Mouse (Mus musculus) thymus, adult 2 months (tissue): ENCODE measurements around the gene Doc2a. TPM values are rescaled to one million over a fixed set of nuclear protein-coding genes. Genes with fewer than 3 reads are reported as not detected.
A peak's percentile ranks its signal among the peaks of the same experiment; 100 is the strongest.

Source experiments
- DNase-seq: peaks from one replicate; pipeline ENCODE4 v3.0.0; 2021
- H3K27ac ChIP-seq: fragments of 200-500 bp; 2 replicates; pipeline ENCODE4 v1.5.1; 2012; ENCODE audit warnings: low read length, control low read depth; ENCODE audit not compliant: control insufficient read depth, insufficient read depth
- H3K27me3 ChIP-seq: fragments of 200-500 bp; 2 replicates; pipeline ENCODE4 v1.6.1; 2012; ENCODE audit warnings: mild to moderate bottlenecking, low read length, moderate library complexity, mixed read lengths; ENCODE audit not compliant: control insufficient read depth, insufficient read depth
- H3K36me3 ChIP-seq: fragments of 200-500 bp; 2 replicates; pipeline ENCODE4 v1.6.1; 2012; ENCODE audit warnings: mild to moderate bottlenecking, low read length, moderate library complexity; ENCODE audit not compliant: control insufficient read depth, insufficient read depth
- H3K4me1 ChIP-seq: fragments of 200-500 bp; replicated peaks from 2 replicates; pipeline ENCODE4 v1.6.1; 2012; ENCODE audit warnings: low read length; ENCODE audit not compliant: control insufficient read depth, insufficient read depth
- H3K4me3 ChIP-seq: fragments of 200-500 bp; 2 replicates; pipeline ENCODE4 v1.5.1; 2012; ENCODE audit warnings: mild to moderate bottlenecking, low read length, control low read depth, moderate library complexity; ENCODE audit not compliant: control insufficient read depth, insufficient read depth
- CTCF ChIP-seq: fragments of 200-500 bp; IDR thresholded peaks from 2 replicates; pipeline ENCODE4 v1.5.1; 2012; ENCODE audit warnings: mild to moderate bottlenecking, control low read depth, low read length, moderate library complexity, borderline replicate concordance; ENCODE audit not compliant: control insufficient read depth, poor library complexity, insufficient read depth; ENCODE audit errors: extremely low read depth
- POLR2A ChIP-seq: fragments of 200-500 bp; IDR thresholded peaks from 2 replicates; pipeline ENCODE4 v1.6.1; 2012; ENCODE audit warnings: mild to moderate bottlenecking, low read length, control low read depth, moderate library complexity; ENCODE audit not compliant: control insufficient read depth, poor library complexity, insufficient read depth; ENCODE audit errors: extremely low read depth
- WGBS: fragments of 180-500 bp; shearing (Covaris S2); methylation state at CpG from one replicate; pipeline ENCODE4 v1.1.7; 2018; 5-methylcytosine and 5-hydroxymethylcytosine counted together
- polyA plus RNA-seq: library from polyadenylated mRNA; depleted of rRNA; stranded (reverse); fragments of >200 nt; gene quantifications from 2 replicates; pipeline ENCODE4 v1.2.3, GENCODE M21; 2012

The Doc2a gene
- polyA plus RNA-seq, 1 experiment = 0.12 TPM

DNA sequence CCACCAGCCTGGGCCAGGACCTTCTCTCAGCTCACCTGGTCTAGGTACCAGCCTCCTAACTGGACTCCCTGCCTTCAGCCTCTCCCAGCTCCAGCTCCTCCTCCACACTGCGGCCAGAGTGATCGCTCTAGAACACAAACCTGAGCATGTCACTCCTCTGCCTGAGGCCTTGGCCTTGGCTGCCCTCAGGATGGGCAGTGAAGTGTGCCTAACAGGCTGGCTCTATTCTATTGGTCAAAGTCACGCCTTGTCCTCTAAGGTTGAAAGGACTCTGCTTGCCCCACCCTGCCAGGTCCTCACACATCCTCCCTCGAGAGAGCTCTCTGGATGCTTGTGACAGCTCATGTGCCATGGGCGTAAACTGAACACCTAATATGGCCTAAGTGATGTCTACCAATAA is 6.2 kb downstream of the Doc2a start:
- TF ChIP-seq POLR2A = no peak
- no peak for TF ChIP-seq CTCF
- no peak overlapping the region for H3K27ac ChIP-seq
- no peak for DNase-seq
- peaks cover 6% of the 10 kb centered on the region; the same call in 1 of the 2 replicates for H3K27me3 ChIP-seq
- peaks cover 9% of the 10 kb centered on the region for H3K4me1 ChIP-seq
- WGBS = 95% methylated on average over 5 of the region's 5 CpGs
- peaks cover 37% of the 10 kb centered on the region for H3K36me3 ChIP-seq
- no peak overlapping the region for H3K4me3 ChIP-seq

- H3K27ac ChIP-seq = no peak overlapping the region
- TF ChIP-seq POLR2A = no peak
- TF ChIP-seq CTCF = no peak
- peaks cover 9% of the 10 kb centered on the region for H3K4me1 ChIP-seq
- no peaks in the 10 kb centered on the region for H3K27me3 ChIP-seq
- no peak overlapping the region for H3K4me3 ChIP-seq
- WGBS = 95% methylated on average over 3 of the region's 3 CpGs
- H3K36me3 ChIP-seq = peaks cover 37% of the 10 kb centered on the region
- DNase-seq = no peak
These were observed 8.4 kb downstream of the Doc2a start for GRCm38 (mm10) chr7:126855641-126856040.

DNA sequence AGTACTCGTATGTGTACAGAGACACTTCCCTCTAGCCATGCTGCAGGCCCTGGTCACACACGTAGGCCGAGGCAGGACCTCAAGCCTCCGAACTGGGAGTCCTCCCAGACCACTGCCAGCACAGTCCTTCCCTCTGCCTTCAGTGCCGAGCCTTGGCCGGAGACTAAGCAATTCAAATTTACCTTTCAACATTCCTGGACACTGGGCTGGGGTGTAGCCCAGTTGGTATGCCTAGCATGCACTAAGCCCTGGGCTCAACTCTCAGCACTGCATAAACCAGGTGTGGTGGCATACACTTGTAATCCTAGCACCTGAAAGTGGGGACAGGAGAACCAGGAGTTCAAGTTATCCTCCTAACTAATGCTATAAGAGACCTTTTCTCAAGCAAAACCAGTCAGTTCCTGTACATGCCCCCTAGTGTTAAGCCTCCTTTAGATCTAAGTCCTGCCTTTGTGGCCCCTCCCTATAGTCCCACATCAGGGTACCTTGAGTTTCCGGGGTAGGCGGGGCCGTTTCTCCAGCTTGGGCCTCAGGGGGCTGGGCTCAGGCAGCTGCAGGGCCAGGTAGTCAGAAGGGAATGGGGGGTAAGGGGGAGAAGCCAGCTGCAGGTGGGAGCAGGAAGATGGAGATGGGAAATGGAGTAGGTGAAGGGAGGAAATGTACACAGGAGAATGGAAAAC is 9.7 kb downstream of the Doc2a start:
- peaks cover 34% of the 10 kb centered on the region for H3K36me3 ChIP-seq
- WGBS = 74% methylated on average over 9 of the region's 9 CpGs
- no peak for TF ChIP-seq POLR2A
- TF ChIP-seq CTCF = no peak
- H3K27ac ChIP-seq = no peak overlapping the region
- H3K27me3 ChIP-seq = no peaks in the 10 kb centered on the region
- no peak overlapping the region for H3K4me3 ChIP-seq
- H3K4me1 ChIP-seq = peaks cover 16% of the 10 kb centered on the region
- DNase-seq = peak; percentile 69

GRCm38 (mm10) chr7:126860987-126861386 is 13.8 kb downstream of the Doc2a start:
- peak overlapping the region; percentile 80 for H3K4me3 ChIP-seq
- no peak for DNase-seq
- 46% methylated on average over 5 of the region's 5 CpGs for WGBS
- H3K4me1 ChIP-seq = peaks cover 35% of the 10 kb centered on the region
- TF ChIP-seq CTCF (no peak), POLR2A (no peak)
- H3K36me3 ChIP-seq = peaks cover 5% of the 10 kb centered on the region; the same call in 1 of the 2 replicates
- H3K27me3 ChIP-seq = no peaks in the 10 kb centered on the region
- H3K27ac ChIP-seq = no peak overlapping the region

GRCm38 (mm10) chr7:126861429-126862130 is 14.4 kb downstream of the Doc2a start, which contains the start of gene Hirip3:
Hirip3 (plus strand) TSS chr7:126861972.
- Histone ChIP-seq H3K27ac (peak within 1 kb of the TSS; percentile 65), H3K4me3 (peak within 1 kb of the TSS; percentile 80), H3K27me3 (no peaks in the 10 kb centered on the region), H3K36me3 (no peaks in the 10 kb centered on the region; the same call in 1 of the 2 replicates), H3K4me1 (peaks cover 35% of the 10 kb centered on the region)
- under 1% methylated on average over 42 of the region's 42 CpGs for WGBS
- peak; percentile 95 for DNase-seq
- TF ChIP-seq POLR2A (0 out of 2 replicates have a peak, but pooled peaks have one; percentile 7), CTCF (no peak)

DNA sequence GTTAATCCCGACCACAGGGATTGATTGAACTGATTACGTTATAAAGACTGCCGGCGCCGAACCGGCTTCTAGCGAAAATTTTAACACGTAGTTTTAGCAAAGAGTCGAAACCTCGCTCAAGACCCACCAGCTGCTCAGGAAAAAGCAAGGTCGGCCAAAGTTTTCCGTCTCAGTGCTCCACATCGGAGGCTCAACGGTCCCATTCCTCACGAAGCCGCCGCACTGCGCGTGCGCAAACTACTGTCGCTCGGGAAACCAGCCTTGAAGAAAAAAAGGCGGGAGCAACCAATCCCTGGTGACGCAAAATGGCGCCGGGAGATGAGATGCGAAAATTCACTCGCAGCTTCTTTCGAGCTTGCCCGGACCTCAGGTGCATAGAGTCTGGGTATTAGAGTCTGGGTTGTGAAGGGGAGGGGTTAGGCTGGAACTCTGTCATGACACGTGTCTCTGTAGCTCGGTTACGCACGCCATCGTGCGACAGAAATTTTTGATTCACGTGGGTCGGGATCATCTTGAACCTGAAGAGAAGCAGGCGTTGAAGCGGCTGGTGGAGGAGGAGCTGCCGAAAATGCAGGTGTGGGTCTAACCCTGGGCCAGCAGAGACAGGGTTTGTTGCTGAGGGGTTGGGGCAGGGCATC is 15.1 kb downstream of the Doc2a start, which contains the start of gene Ino80e:
TSS of gene Ino80e (minus strand) at position 231 of the 638 bp plus-strand sequence.
- no peaks in the 10 kb centered on the region for H3K27me3 ChIP-seq
- under 1% methylated on average over 41 of the region's 41 CpGs for WGBS
- peaks cover 29% of the 10 kb centered on the region for H3K4me1 ChIP-seq
- H3K27ac ChIP-seq = peak within 1 kb of the TSS; percentile 65
- peak; percentile 88 for DNase-seq
- H3K4me3 ChIP-seq = peak within 1 kb of the TSS; percentile 80
- TF ChIP-seq POLR2A = peak; percentile 33; the same call in 1 of the 2 replicates
- TF ChIP-seq CTCF = 0 out of 2 replicates have a peak, but pooled peaks have one; percentile 35
- H3K36me3 ChIP-seq = 0 out of 2 replicates have a peak, but pooled peaks cover 5% of the 10 kb centered on the region
